Mouse (Mus musculus) forebrain, embryonic 16.5 days (tissue): ENCODE results near the gene AC161166.1. TPM values are rescaled to one million over a fixed set of nuclear protein-coding genes. Genes with fewer than 3 reads are reported as not detected.

Experiments used
- ATAC-seq: fragments of 200-750 bp; cut with Nextera tagmentation; 2 replicates; pipeline ENCODE4 v1.8.0; 2017; ENCODE audit warnings: mild to moderate bottlenecking, moderate library complexity
- H3K27ac ChIP-seq: fragments of 300-500 bp; sonication (generic); 2 replicates; pipeline ENCODE4 v1.5.1; 2014; ENCODE audit warnings: low read length, control low read depth
- H3K27me3 ChIP-seq: fragments of 300-500 bp; sonication (generic); replicated peaks from 2 replicates; pipeline ENCODE4 v1.6.1; 2014; ENCODE audit warnings: low read length; ENCODE audit not compliant: control insufficient read depth, insufficient read depth
- H3K36me3 ChIP-seq: fragments of 300-500 bp; sonication (generic); 2 replicates; pipeline ENCODE4 v1.6.1; 2014; ENCODE audit not compliant: control insufficient read depth, insufficient read depth
- H3K4me1 ChIP-seq: fragments of 300-500 bp; sonication (generic); replicated peaks from 2 replicates; pipeline ENCODE4 v1.6.1; 2014; ENCODE audit warnings: low read length; ENCODE audit not compliant: control insufficient read depth, insufficient read depth
- H3K4me2 ChIP-seq: fragments of 300-500 bp; sonication (generic); 2 replicates; pipeline ENCODE4 v1.6.1; 2014; ENCODE audit warnings: mild to moderate bottlenecking, low read length, control low read depth
- H3K4me3 ChIP-seq: fragments of 300-500 bp; sonication (generic); replicated peaks from 2 replicates; pipeline ENCODE4 v1.5.1; 2014; ENCODE audit warnings: mild to moderate bottlenecking, low read length, control low read depth
- H3K9ac ChIP-seq: fragments of 300-500 bp; sonication (generic); replicated peaks from 2 replicates; pipeline ENCODE4 v1.6.1; 2014; ENCODE audit warnings: low read depth, low read length, control low read depth
- H3K9me3 ChIP-seq: fragments of 300-500 bp; sonication (generic); 2 replicates; pipeline ENCODE4 v1.6.1; 2016; ENCODE audit warnings: low read length; ENCODE audit not compliant: control insufficient read depth
- whole genome bisulfite sequencing: fragments of 180-500 bp; shearing (Covaris S2); extraction: QIAGEN DNeasy Blood & Tissue Kit; methylation state at CpG from one replicate; pipeline ENCODE4 v1.1.7; 2014; 5-methylcytosine and 5-hydroxymethylcytosine counted together
- polyA plus RNA-seq: library from polyadenylated mRNA; unstranded; fragments of >200 nt; fragmentation: Nextera tagmentation; extraction: Ambion mirVana; gene quantifications from 2 replicates; pipeline ENCODE4 v1.2.1, GENCODE M21; 2015

Gene AC161166.1
- polyA plus RNA-seq, 1 experiment from 2014 or later: 1.9 TPM

- H3K9ac ChIP-seq: no peak overlapping the region
- WGBS: 67% methylated on average over 14 of the region's 14 CpGs
Measured at GRCm38 (mm10) chr7:24461376-24462051, 50.7 kb downstream of the AC161166.1 start.

More at GRCm38 (mm10) chr7:24461376-24462051, 50.7 kb downstream of the AC161166.1 start:
- ATAC-seq: no peak
- Histone ChIP-seq H3K27me3 (peaks cover 2% of the 10 kb centered on the region; the same call in 1 of the 2 replicates), H3K9me3 (no peaks in the 10 kb centered on the region), H3K4me1 (peaks cover 7% of the 10 kb centered on the region; the same call in 1 of the 2 replicates), H3K36me3 (no peaks in the 10 kb centered on the region), H3K4me2 (no peak overlapping the region), H3K4me3 (no peak overlapping the region), H3K27ac (no peak overlapping the region)

Other genes with a start within 250 kb of the AC161166.1 start
- gene Zfp93, start 242.0 kb downstream of the AC161166.1 start, polyA plus RNA-seq: 11.7 and 12.8 TPM in 2 replicates
- gene Zfp61, start 211.2 kb downstream of the AC161166.1 start, polyA plus RNA-seq: 56.0 and 56.3 TPM in 2 replicates
- gene Zfp94, start 195.8 kb downstream of the AC161166.1 start, polyA plus RNA-seq: 25.9 and 26.6 TPM in 2 replicates
- gene Tescl, start 178.5 kb downstream of the AC161166.1 start, polyA plus RNA-seq: not detected in 2 replicates
- gene Lypd5, start 163.3 kb downstream of the AC161166.1 start, polyA plus RNA-seq: not detected in 2 replicates
- 0.63 and 0.80 TPM in 2 replicates for gene Kcnn4, start 142.2 kb downstream of the AC161166.1 start, polyA plus RNA-seq
- 30.3 and 35.2 TPM in 2 replicates for gene Smg9, start 112.8 kb downstream of the AC161166.1 start, polyA plus RNA-seq
- gene Irgc1, start 60.2 kb downstream of the AC161166.1 start, polyA plus RNA-seq: not detected in 2 replicates
- gene Plaur, start 50.0 kb downstream of the AC161166.1 start, polyA plus RNA-seq: 2.1 and 2.3 TPM in 2 replicates
- 67.8 and 86.8 TPM in 2 replicates for gene Cadm4, start 30.4 kb downstream of the AC161166.1 start, polyA plus RNA-seq
- gene Zfp428, start 5.4 kb downstream of the AC161166.1 start, polyA plus RNA-seq: 267 and 282 TPM in 2 replicates
- 26.4 and 26.5 TPM in 2 replicates for gene Irgq, start 18.2 kb upstream of the AC161166.1 start, polyA plus RNA-seq
- gene Pinlyp, start 33.7 kb upstream of the AC161166.1 start, polyA plus RNA-seq: not detected in 2 replicates
- 79.8 and 80.2 TPM in 2 replicates for gene Xrcc1, start 33.8 kb upstream of the AC161166.1 start, polyA plus RNA-seq
- 19.8 and 23.3 TPM in 2 replicates for gene Ethe1, start 75.1 kb upstream of the AC161166.1 start, polyA plus RNA-seq
- gene Zfp575, start 75.2 kb upstream of the AC161166.1 start, polyA plus RNA-seq: 9.9 and 11.7 TPM in 2 replicates
- not detected in 2 replicates for gene Phldb3, start 98.3 kb upstream of the AC161166.1 start, polyA plus RNA-seq
- gene Lypd3, start 124.1 kb upstream of the AC161166.1 start, polyA plus RNA-seq: 0.29 and 0.58 TPM in 2 replicates
- gene Tex101, start 164.2 kb upstream of the AC161166.1 start, polyA plus RNA-seq: not detected in 2 replicates
- gene BC049730, start 196.8 kb upstream of the AC161166.1 start, polyA plus RNA-seq: not detected in 2 replicates
- gene Gm4763, start 214.5 kb upstream of the AC161166.1 start, polyA plus RNA-seq: not detected in 2 replicates
- 0.23 TPM in 1 of 2 replicates, not detected in the other for gene Cd177, start 247.9 kb upstream of the AC161166.1 start, polyA plus RNA-seq